Mouse (Mus musculus): ENCODE measurements around the gene Phtf2. TPM values are rescaled to one million over a fixed set of nuclear protein-coding genes. Genes with fewer than 3 reads are reported as not detected.

The Phtf2 gene
- total RNA-seq, 1 experiment, result 44.9 TPM

Other genes with a start within 250 kb of the Phtf2 start
- gene Tmem60, start 67 bp upstream of the Phtf2 start, total RNA-seq (2012; rRNA removed), result 16.5 and 19.1 TPM in 2 replicates
- gene Rsbn1l, start 74.3 kb upstream of the Phtf2 start, total RNA-seq (2012; rRNA removed), result 8.6 and 10.3 TPM in 2 replicates
- gene Ptpn12, start 173.8 kb upstream of the Phtf2 start, total RNA-seq (2012; rRNA removed), result 20.2 and 21.3 TPM in 2 replicates